Mouse (Mus musculus) forebrain, embryonic 15.5 days (tissue): ENCODE results near the gene Crybg1. TPM values are rescaled to one million over a fixed set of nuclear protein-coding genes. Genes with fewer than 3 reads are reported as not detected.
"Not testable (repeated sequence)": the region's sequence is repeated elsewhere in the genome, so short reads cannot be mapped to it uniquely, and the experiment has no call there.

Source experiments
- ATAC-seq: fragments of 200-750 bp; cut with Nextera tagmentation; replicated peaks from 2 replicates; pipeline ENCODE4 v1.8.0; 2017; ENCODE audit warnings: mild to moderate bottlenecking, moderate TSS enrichment, moderate library complexity
- H3K27ac ChIP-seq: fragments of 300-500 bp; sonication (generic); replicated peaks from 2 replicates; pipeline ENCODE4 v1.5.1; 2015; ENCODE audit warnings: mild to moderate bottlenecking, inconsistent platforms
- H3K27me3 ChIP-seq: fragments of 300-500 bp; sonication (generic); 2 replicates; pipeline ENCODE4 v1.6.1; 2015; ENCODE audit warnings: inconsistent platforms
- H3K36me3 ChIP-seq: fragments of 300-500 bp; sonication (generic); 2 replicates; pipeline ENCODE4 v1.6.1; 2015; ENCODE audit warnings: mild to moderate bottlenecking, inconsistent platforms
- H3K4me1 ChIP-seq: fragments of 300-500 bp; sonication (generic); 2 replicates; pipeline ENCODE4 v1.6.1; 2015; ENCODE audit warnings: inconsistent platforms
- H3K4me2 ChIP-seq: fragments of 300-500 bp; sonication (generic); replicated peaks from 2 replicates; pipeline ENCODE4 v1.6.1; 2015; ENCODE audit warnings: mild to moderate bottlenecking, inconsistent platforms
- H3K4me3 ChIP-seq: fragments of 300-500 bp; sonication (generic); 2 replicates; pipeline ENCODE4 v1.5.1; 2015; ENCODE audit warnings: mild to moderate bottlenecking, inconsistent platforms
- H3K9ac ChIP-seq: fragments of 300-500 bp; sonication (generic); replicated peaks from 2 replicates; pipeline ENCODE4 v1.6.1; 2015; ENCODE audit warnings: mild to moderate bottlenecking, inconsistent platforms
- H3K9me3 ChIP-seq: fragments of 300-500 bp; sonication (generic); 2 replicates; pipeline ENCODE4 v1.6.1; 2016; ENCODE audit warnings: inconsistent platforms
- WGBS: fragments of 180-500 bp; shearing (Covaris S2); methylation state at CpG from one replicate; pipeline ENCODE4 v1.1.7; 2015; ENCODE audit warnings: mixed read lengths; 5-methylcytosine and 5-hydroxymethylcytosine counted together
- polyA plus RNA-seq: library from polyadenylated mRNA; unstranded; fragments of >200 nt; fragmentation: Nextera tagmentation; extraction: Ambion mirVana; gene quantifications from 2 replicates; pipeline ENCODE4 v1.2.1, GENCODE M21; 2015

Gene Crybg1
- polyA plus RNA-seq, 1 experiment from 2014 or later, result 0.29 TPM

DNA sequence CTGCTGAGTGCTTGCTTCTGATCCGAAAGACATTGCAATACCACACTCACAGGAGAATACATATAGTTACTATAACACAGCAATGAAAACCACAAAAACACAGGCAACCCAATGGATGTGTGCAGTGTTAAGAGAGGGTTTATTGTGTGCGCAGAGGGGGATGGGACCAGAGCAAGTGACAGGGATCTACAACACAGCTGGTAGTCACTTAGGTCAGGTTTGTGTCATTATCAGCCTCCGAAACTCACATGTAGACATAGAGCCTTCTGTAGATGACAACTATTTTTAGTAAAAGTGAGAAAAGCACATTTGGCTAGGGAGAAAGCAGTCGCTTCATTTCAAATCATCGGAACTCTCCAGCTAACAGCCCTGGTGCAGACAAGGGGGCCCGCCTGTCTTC lies 166.2 kb downstream of the Crybg1 start:
- H3K27ac ChIP-seq, result no peak overlapping the region
- no peaks in the 10 kb centered on the region for H3K4me1 ChIP-seq
- no peak for ATAC-seq

GRCm38 (mm10) chr10:43980742-43981141 lies 167.9 kb downstream of the Crybg1 start:
- WGBS, result 87% methylated on average over 3 of the region's 3 CpGs
- H3K4me1 ChIP-seq, H3K9ac ChIP-seq, H3K4me2 ChIP-seq, H3K4me3 ChIP-seq, H3K27ac ChIP-seq, ATAC-seq, H3K36me3 ChIP-seq, H3K9me3 ChIP-seq, H3K27me3 ChIP-seq: not testable (repeated sequence)

More for the DNA sequence above, 166.2 kb downstream of the Crybg1 start:
- H3K36me3 ChIP-seq, result no peaks in the 10 kb centered on the region
- H3K4me3 ChIP-seq, result no peak overlapping the region
- 90% methylated on average over 6 of the region's 6 CpGs for WGBS
- no peak overlapping the region for H3K9ac ChIP-seq
- no peaks in the 10 kb centered on the region for H3K9me3 ChIP-seq
- H3K4me2 ChIP-seq, result no peak overlapping the region
- H3K27me3 ChIP-seq, result no peaks in the 10 kb centered on the region

DNA sequence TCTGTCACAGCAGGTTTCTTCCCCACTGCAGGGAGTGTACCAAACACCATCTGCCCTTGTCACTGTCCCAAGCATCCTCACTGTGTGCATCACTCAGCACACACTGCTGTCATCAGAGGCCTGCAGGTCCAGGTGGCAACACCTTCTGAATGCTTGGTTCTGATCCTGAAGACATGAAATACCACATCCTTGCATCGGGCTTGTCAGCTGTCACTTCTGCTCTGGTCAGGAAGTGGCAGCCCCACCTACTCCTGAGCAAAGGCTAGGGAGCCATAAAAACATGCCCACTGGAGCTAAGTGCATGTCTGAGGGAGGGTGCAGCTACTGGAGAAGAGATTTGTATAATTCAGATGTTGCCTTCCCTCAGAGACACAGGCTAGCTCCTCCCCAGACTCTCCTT lies 168.6 kb downstream of the Crybg1 start:
- ATAC-seq, result no peak

DNA sequence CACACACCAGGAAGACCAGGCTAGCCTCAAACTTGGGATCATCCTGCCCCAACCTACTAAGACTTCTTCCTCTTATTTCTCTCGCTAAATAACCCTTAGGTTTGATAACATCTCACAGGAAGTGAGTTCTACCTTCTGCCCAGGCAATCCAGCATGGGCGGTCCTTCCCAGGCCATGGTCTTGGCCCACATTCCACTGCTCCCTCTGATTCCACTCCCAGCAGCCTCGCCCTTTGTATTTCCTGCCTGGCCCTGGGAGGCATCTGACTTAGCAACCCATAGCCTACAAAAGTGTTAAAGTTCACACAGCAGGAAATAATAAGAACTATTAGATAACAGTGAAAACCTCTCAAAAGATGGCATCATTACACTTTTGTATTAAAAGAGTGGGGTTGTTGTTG lies 171.3 kb downstream of the Crybg1 start:
- no peak overlapping the region for H3K9ac ChIP-seq
- no peak overlapping the region for H3K4me3 ChIP-seq
- no peaks in the 10 kb centered on the region for H3K9me3 ChIP-seq
- no peaks in the 10 kb centered on the region for H3K4me1 ChIP-seq
- no peak for ATAC-seq
- WGBS, result 93% methylated on average over 3 of the region's 3 CpGs
- H3K36me3 ChIP-seq, result no peaks in the 10 kb centered on the region
- no peaks in the 10 kb centered on the region for H3K27me3 ChIP-seq
- no peak overlapping the region for H3K27ac ChIP-seq
- H3K4me2 ChIP-seq, result no peak overlapping the region

More for the DNA sequence above, 168.6 kb downstream of the Crybg1 start:
- no peak overlapping the region for H3K4me3 ChIP-seq
- H3K4me1 ChIP-seq, result no peaks in the 10 kb centered on the region
- 80% methylated on average over 1 of the region's 1 CpGs for WGBS
- H3K9me3 ChIP-seq, result no peaks in the 10 kb centered on the region
- H3K9ac ChIP-seq, result no peak overlapping the region
- no peak overlapping the region for H3K4me2 ChIP-seq
- no peaks in the 10 kb centered on the region for H3K36me3 ChIP-seq
- H3K27me3 ChIP-seq, result no peaks in the 10 kb centered on the region
- H3K27ac ChIP-seq, result no peak overlapping the region

DNA sequence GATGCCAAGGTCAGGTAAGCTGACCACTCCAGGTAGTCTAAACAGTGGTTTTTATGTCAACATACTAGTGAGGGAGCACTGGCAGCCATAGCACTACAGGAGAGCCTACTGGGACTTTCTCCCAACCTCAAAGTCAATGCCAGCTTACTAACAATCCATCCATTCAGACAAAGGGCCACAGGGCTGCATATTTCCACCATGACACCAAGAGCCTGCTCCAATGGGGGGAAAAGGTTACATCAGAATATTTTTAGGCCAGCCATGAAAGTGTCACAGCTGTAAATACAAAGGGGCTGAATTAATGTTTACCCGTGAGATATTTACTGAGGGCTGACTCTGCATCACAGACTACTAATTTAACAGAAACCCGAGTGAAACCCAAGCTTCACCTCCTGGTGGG lies 175.4 kb downstream of the Crybg1 start:
- Histone ChIP-seq H3K27ac (no peak overlapping the region), H3K9me3 (no peaks in the 10 kb centered on the region), H3K4me1 (no peaks in the 10 kb centered on the region), H3K9ac (no peak overlapping the region), H3K36me3 (no peaks in the 10 kb centered on the region), H3K27me3 (no peaks in the 10 kb centered on the region), H3K4me3 (no peak overlapping the region), H3K4me2 (no peak overlapping the region)
- 43% methylated on average over 2 of the region's 2 CpGs for WGBS
- no peak for ATAC-seq

GRCm38 (mm10) chr10:43964943-43965342 lies 183.7 kb downstream of the Crybg1 start:
- Histone ChIP-seq H3K4me1 (no peaks in the 10 kb centered on the region), H3K27me3 (no peaks in the 10 kb centered on the region), H3K27ac (no peak overlapping the region), H3K9ac (no peak overlapping the region), H3K4me3 (no peak overlapping the region), H3K4me2 (no peak overlapping the region), H3K36me3 (no peaks in the 10 kb centered on the region), H3K9me3 (no peaks in the 10 kb centered on the region)
- ATAC-seq, result no peak
- WGBS, result 51% methylated on average over 2 of the region's 2 CpGs

DNA sequence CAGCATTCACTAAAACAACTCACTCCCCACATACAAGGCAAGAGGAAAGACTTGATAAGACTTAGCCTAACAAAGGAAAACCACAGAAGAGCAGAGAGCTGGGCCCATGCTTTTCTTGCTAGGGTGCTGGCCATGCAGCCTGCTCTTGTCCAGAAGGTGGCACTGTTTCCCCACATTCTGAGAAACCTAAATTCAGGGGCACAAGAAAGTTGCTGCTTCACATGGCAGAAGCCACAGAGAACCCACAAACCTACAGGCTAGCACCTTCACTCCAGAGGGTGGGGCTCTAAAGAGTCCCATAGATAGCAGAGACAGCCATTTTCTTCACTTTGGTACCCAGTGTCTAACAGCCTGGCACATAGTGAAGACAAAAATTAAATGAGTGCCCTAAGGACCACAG lies 194.7 kb downstream of the Crybg1 start:
- Histone ChIP-seq H3K9me3 (no peaks in the 10 kb centered on the region), H3K9ac (no peak overlapping the region), H3K36me3 (no peaks in the 10 kb centered on the region), H3K27ac (no peak overlapping the region), H3K4me3 (no peak overlapping the region), H3K4me1 (no peaks in the 10 kb centered on the region), H3K27me3 (no peaks in the 10 kb centered on the region), H3K4me2 (no peak overlapping the region)
- peak; percentile 80 for ATAC-seq

- peaks cover 6% of the 10 kb centered on the region; the same call in 1 of the 2 replicates for H3K36me3 ChIP-seq
- H3K27me3 ChIP-seq, result no peaks in the 10 kb centered on the region
- WGBS, result 85% methylated on average over 4 of the region's 4 CpGs
- no peak overlapping the region for H3K4me3 ChIP-seq
- H3K9me3 ChIP-seq, result no peaks in the 10 kb centered on the region
- H3K9ac ChIP-seq, result no peak overlapping the region
- no peak for ATAC-seq
- H3K27ac ChIP-seq, result no peak overlapping the region
- H3K4me2 ChIP-seq, result no peak overlapping the region
- H3K4me1 ChIP-seq, result no peaks in the 10 kb centered on the region
Observed at GRCm38 (mm10) chr10:43945435-43945834, 203.2 kb downstream of the Crybg1 start.

DNA sequence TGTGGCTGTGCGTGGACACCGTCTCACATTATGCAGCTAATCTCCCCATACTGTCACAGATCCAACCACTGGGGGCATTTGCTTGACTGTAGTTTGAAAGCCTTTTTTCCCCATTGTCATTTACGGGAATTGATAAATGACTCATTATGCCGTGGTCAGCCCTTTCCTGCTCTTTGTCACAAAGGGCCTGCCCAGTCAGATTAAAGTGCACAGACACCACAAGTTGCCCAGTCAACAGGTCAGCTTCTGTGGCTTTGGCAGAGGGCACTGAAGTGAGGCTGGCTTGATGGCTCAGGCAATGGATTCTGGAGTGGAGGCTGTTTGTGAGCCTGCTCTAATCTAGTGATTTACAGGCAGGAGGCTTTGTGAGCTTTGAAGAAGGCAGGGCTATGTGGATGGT lies 204.9 kb downstream of the Crybg1 start:
- no peak for ATAC-seq
- H3K27ac ChIP-seq, result no peak overlapping the region
- peaks cover 6% of the 10 kb centered on the region; the same call in 1 of the 2 replicates for H3K36me3 ChIP-seq
- H3K9me3 ChIP-seq, result no peaks in the 10 kb centered on the region
- H3K27me3 ChIP-seq, result no peaks in the 10 kb centered on the region
- no peak overlapping the region for H3K9ac ChIP-seq
- H3K4me3 ChIP-seq, result no peak overlapping the region
- no peak overlapping the region for H3K4me2 ChIP-seq
- WGBS, result 40% methylated on average over 4 of the region's 4 CpGs
- H3K4me1 ChIP-seq, result no peaks in the 10 kb centered on the region

- no peaks in the 10 kb centered on the region for H3K4me1 ChIP-seq
- no peak overlapping the region for H3K4me2 ChIP-seq
- no peak overlapping the region for H3K4me3 ChIP-seq
- no peaks in the 10 kb centered on the region for H3K36me3 ChIP-seq
- H3K27me3 ChIP-seq, result no peaks in the 10 kb centered on the region
- ATAC-seq, result no peak
- H3K27ac ChIP-seq, result no peak overlapping the region
- H3K9ac ChIP-seq, result no peak overlapping the region
- no peaks in the 10 kb centered on the region for H3K9me3 ChIP-seq
- WGBS, result 87% methylated on average over 6 of the region's 6 CpGs
Observed at GRCm38 (mm10) chr10:43939136-43939662, 209.5 kb downstream of the Crybg1 start.

DNA sequence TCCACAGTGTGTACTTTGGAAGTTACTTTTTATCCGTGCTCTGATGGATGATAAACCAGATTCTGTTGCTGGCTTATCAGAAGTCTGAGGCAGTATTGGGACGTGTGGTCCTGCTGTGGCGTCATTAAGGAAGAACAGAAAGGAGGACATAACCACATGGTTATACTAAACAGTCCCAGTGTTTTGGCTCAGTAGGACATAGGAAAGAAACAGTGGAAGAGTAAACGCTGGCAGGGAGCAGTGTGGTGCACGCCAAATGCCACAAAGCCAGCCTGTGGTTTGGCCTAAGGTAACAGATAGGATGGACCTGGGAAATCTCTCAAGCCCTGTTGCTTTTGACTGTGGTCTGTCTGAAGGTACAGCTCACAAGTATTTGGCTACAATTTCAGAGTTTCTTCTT lies 220.1 kb downstream of the Crybg1 start:
- Histone ChIP-seq H3K4me2 (no peak overlapping the region), H3K27ac (no peak overlapping the region), H3K27me3 (no peaks in the 10 kb centered on the region), H3K9me3 (no peaks in the 10 kb centered on the region), H3K4me3 (no peak overlapping the region), H3K36me3 (no peaks in the 10 kb centered on the region), H3K4me1 (peaks cover 8% of the 10 kb centered on the region), H3K9ac (no peak overlapping the region)
- no peak for ATAC-seq
- 81% methylated on average over 5 of the region's 5 CpGs for WGBS

DNA sequence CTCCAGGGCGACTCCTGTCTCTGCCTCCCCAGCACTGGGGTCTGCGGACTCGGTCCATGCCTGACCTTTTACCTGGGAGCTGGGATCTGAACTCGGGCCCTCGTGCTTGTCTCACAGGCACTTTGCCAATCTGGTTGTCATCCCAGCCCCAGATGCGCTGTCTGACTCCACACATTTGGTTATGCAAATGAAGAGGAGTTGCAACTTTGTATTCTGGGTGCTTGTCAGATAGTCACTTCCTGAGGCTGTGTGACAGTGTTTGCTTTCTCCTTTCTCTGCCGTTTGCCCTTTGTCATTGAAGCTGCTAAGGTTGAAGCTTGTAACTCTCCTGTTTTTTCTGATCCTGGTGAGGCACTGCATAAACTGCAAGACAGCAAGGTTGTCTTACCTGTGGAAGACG lies 220.9 kb downstream of the Crybg1 start:
- no peak overlapping the region for H3K9ac ChIP-seq
- no peak overlapping the region for H3K27ac ChIP-seq
- WGBS, result 77% methylated on average over 8 of the region's 8 CpGs

DNA sequence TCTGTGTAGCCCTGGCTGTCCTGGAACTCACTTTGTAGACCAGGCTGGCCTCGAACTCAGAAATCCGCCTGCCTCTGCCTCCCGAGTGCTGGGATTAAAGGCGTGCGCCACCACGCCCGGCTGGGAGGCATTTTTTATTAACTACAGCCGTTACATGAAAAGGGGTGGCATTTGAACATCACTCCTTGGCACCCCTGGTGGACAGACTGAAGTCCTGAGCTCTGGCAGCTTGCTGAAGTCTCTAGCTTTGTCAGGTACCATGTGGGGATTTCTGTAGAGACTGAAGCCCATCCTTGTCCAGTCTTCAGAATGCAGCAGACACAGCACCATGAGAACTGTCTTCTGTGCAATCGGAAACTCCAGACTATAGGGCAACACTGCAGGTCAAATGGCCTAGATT lies 222.9 kb downstream of the Crybg1 start:
- H3K4me3 ChIP-seq, result not testable (repeated sequence)
- WGBS, result 92% methylated on average over 9 of the region's 9 CpGs

More for the DNA sequence above, 220.9 kb downstream of the Crybg1 start:
- Histone ChIP-seq H3K4me3 (no peak overlapping the region), H3K27me3 (no peaks in the 10 kb centered on the region), H3K4me2 (no peak overlapping the region), H3K4me1 (peaks cover 8% of the 10 kb centered on the region), H3K9me3 (no peaks in the 10 kb centered on the region), H3K36me3 (no peaks in the 10 kb centered on the region)
- no peak for ATAC-seq

More for the DNA sequence above, 222.9 kb downstream of the Crybg1 start:
- H3K27ac ChIP-seq, H3K36me3 ChIP-seq, H3K9me3 ChIP-seq, H3K9ac ChIP-seq, H3K4me2 ChIP-seq, ATAC-seq, H3K4me1 ChIP-seq, H3K27me3 ChIP-seq: not testable (repeated sequence)
